18 mouse cellular contexts compared by ENCODE assay signal in the genomic region with DNA sequence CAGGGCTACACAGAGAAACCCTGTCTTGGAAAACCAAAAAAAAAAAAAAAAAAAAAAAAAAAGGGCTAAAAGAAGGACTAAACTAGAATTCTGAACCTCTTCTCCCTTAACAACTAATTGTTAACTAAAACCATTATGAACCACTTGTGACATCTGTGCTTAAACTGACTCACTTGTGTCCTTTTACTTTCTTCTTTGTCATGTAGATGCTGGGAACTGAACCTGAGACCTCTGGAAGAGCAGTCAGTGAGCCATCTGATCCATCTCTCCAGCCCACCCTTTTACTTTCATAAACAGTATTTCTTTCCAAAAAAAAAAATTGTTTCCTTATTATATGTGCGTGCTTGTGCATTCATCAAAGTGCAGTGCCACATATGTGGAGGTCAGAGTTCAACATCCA. TPM values are rescaled to one million over a fixed set of nuclear protein-coding genes. Genes with fewer than 3 reads are reported as not detected.
"Had no signal": no experiment of that assay in that cellular context is flagged by ENCODE, and none has a peak within 500 bp of the region (broad histone marks: within the 10 kb centered on the region; RNA-seq: fewer than 3 reads in every experiment).

No protein-coding gene starts in this region.

- H3K4me1 ChIP-seq: midbrain, embryonic 12.5 days; midbrain, embryonic 15.5 days; stomach, embryonic 15.5 days had no signal

- H3K9me3 ChIP-seq: midbrain, embryonic 10.5 days; midbrain, embryonic 12.5 days; midbrain, embryonic 15.5 days; neural tube, embryonic 12.5 days; stomach, embryonic 15.5 days had no signal

- H3K36me3 ChIP-seq: stomach, embryonic 15.5 days had no signal

- H3K4me3 ChIP-seq: midbrain, embryonic 10.5 days; midbrain, embryonic 12.5 days; midbrain, embryonic 15.5 days; neural tube, embryonic 12.5 days; stomach, embryonic 15.5 days had no signal

- H3K27ac ChIP-seq: midbrain, embryonic 10.5 days; midbrain, embryonic 12.5 days; midbrain, embryonic 15.5 days; neural tube, embryonic 12.5 days; stomach, embryonic 15.5 days; stomach, postnatal 0 days had no signal

- H3K9ac ChIP-seq: lung, embryonic 14.5 days; midbrain, embryonic 12.5 days; midbrain, embryonic 15.5 days; neural tube, embryonic 12.5 days; stomach, embryonic 15.5 days had no signal

- DNase-seq: lung, adult 18-20 months; lung, embryonic 14.5 days; lung, postnatal 10 days; lung, postnatal 4 days; right cerebral cortex, postnatal 14 days; thymus, adult 2 months; thymus, postnatal 25 days; thymus, postnatal 4 days had no signal

RNA-seq across cellular contexts. Expression of gene Gm11627, which starts 39.6 kb away (rescaled TPM):
- total RNA-seq: megakaryocyte, adult 5-6 weeks; megakaryocyte-erythroid progenitor cell, adult 5-6 weeks; monocyte, adult 5-6 weeks; neutrophil, adult 5-6 weeks had no signal
